Comparison of ENCODE assay signal across 25 mouse cellular contexts in genomic region chr12:8708876-8709275, GRCm38 (mm10).
"Had no signal": no experiment of that assay in that cellular context is flagged by ENCODE, and none has a peak within 500 bp of the region (broad histone marks: within the 10 kb centered on the region; RNA-seq: fewer than 3 reads in every experiment).

No protein-coding gene starts in this region.

- DNase-seq: gastrocnemius, postnatal 10 days; gastrocnemius, postnatal 25 days; heart, adult 18-20 months; heart, postnatal 10 days; heart, postnatal 4 days; kidney, adult 18-20 months; kidney, adult 8-10 months; kidney, postnatal 10 days; kidney, postnatal 25 days; kidney, postnatal 4 days; layer of hippocampus, adult 9-11 months; layer of hippocampus, postnatal 36 days; left cerebral cortex, postnatal 4 days had no signal

- H3K4me1 ChIP-seq: heart, embryonic 10.5 days; heart, embryonic 12.5 days; hindbrain, embryonic 10.5 days; hindbrain, embryonic 12.5 days; intestine, embryonic 15.5 days; limb, embryonic 13.5 days; limb, embryonic 15.5 days had no signal

- H3K4me3 ChIP-seq: heart, embryonic 10.5 days; heart, embryonic 12.5 days; hindbrain, embryonic 10.5 days; hindbrain, embryonic 12.5 days; intestine, embryonic 15.5 days; layer of hippocampus, adult 2 months; limb, embryonic 13.5 days; limb, embryonic 15.5 days had no signal

- H3K27me3 ChIP-seq: heart, embryonic 12.5 days; hindbrain, embryonic 12.5 days; intestine, embryonic 15.5 days; limb, embryonic 13.5 days; limb, embryonic 15.5 days had no signal

- H3K4me2 ChIP-seq: heart, embryonic 12.5 days; hindbrain, embryonic 12.5 days; hindbrain, embryonic 14.5 days; intestine, embryonic 15.5 days; limb, embryonic 13.5 days; limb, embryonic 15.5 days had no signal

- H3K36me3 ChIP-seq: intestine, embryonic 15.5 days had no signal

- H3K27ac ChIP-seq: heart, embryonic 10.5 days; hindbrain, embryonic 10.5 days; hindbrain, embryonic 12.5 days; hindbrain, embryonic 14.5 days; intestine, embryonic 15.5 days; layer of hippocampus, adult 2 months; limb, embryonic 13.5 days; limb, embryonic 15.5 days had no signal

- ATAC-seq: hindbrain, embryonic 16.5 days; inflammation-experienced regulatory T-cells, adult 6 months; intestine, embryonic 15.5 days; intestine, postnatal 0 days had no signal

- H3K9ac ChIP-seq: heart, embryonic 12.5 days; hindbrain, embryonic 12.5 days; hindbrain, embryonic 14.5 days; intestine, embryonic 15.5 days; limb, embryonic 13.5 days; limb, embryonic 15.5 days had no signal

- H3K9me3 ChIP-seq: heart, embryonic 10.5 days; heart, embryonic 12.5 days; hindbrain, embryonic 10.5 days; hindbrain, embryonic 12.5 days; intestine, embryonic 15.5 days; limb, embryonic 13.5 days; limb, embryonic 15.5 days had no signal
